In the genomic region with DNA sequence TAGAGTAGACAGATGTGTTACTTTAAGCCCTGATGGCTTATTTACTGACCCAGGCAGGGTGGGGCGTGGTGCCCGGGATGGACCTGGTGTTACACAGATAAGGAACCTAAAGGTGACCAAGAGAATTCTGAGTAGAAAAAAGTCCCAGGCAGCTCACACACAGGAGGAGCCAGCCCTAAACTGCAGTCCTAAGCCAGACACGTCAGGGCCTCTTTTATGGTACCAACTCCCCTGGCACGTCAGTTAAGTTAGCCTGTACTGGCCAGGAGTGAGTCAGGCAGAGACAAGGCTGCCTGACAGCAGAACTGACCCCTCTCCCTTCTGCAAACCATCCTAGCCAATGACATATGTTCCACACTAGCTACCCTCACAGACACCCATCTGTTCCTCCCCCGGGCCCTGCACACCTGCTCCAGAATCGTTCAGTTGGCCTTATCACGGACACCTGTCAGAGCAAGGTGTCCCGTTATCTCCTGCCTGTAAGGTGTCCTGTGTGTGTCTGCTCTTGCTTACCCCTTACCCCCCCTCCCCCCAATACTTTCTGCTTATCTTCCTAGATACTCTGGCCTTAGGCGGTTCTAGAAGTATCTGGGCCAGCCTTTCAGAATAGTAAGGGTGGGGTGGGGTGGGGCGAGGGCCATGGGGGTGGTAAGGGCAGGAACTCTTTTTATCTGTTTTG, we compare ENCODE assay signal across 9 mouse cellular contexts.
A peak's percentile ranks its signal among the peaks of the same experiment; 100 is the strongest.
DNase-seq lines count a peak whose midpoint lies in the region; ATAC-seq and TF ChIP-seq lines count a peak whose summit lies in the region.
"Had no signal": no experiment of that assay in that cellular context is flagged by ENCODE, and none has a peak within 500 bp of the region (broad histone marks: within the 10 kb centered on the region; RNA-seq: fewer than 3 reads in every experiment).

No protein-coding gene starts in this region.

- ATAC-seq in forebrain, postnatal 0 days: no peak
- peak; percentile 85 for ATAC-seq in liver, embryonic 12.5 days

- peaks cover 24% of the 10 kb centered on the region for H3K36me3 ChIP-seq in forebrain, embryonic 10.5 days (replicated peaks)
- H3K36me3 ChIP-seq in forebrain, postnatal 0 days (ENCODE audit: insufficient read depth): peaks cover under 1% of the 10 kb centered on the region; the same call in 1 of the 2 replicates
- H3K36me3 ChIP-seq in liver, embryonic 12.5 days: peaks cover 49% of the 10 kb centered on the region

- no peaks in the 10 kb centered on the region for H3K27me3 ChIP-seq in forebrain, embryonic 10.5 days (ENCODE audit: poor library complexity, severe bottlenecking)
- no peaks in the 10 kb centered on the region for H3K27me3 ChIP-seq in forebrain, postnatal 0 days (ENCODE audit: insufficient read depth, low read length)
- H3K27me3 ChIP-seq in liver, embryonic 12.5 days (replicated peaks): no peaks in the 10 kb centered on the region

- H3K27ac ChIP-seq in forebrain, embryonic 10.5 days: peak overlapping the region; percentile 80
- H3K27ac ChIP-seq in forebrain, postnatal 0 days (ENCODE audit: low read depth, low read length): no peak overlapping the region
- H3K27ac ChIP-seq in liver, embryonic 12.5 days: peak overlapping the region; percentile 100

- H3K4me3 ChIP-seq in forebrain, embryonic 10.5 days: no peak overlapping the region
- no peak overlapping the region for H3K4me3 ChIP-seq in forebrain, postnatal 0 days (ENCODE audit: low read depth, low read length)
- H3K4me3 ChIP-seq in liver, embryonic 12.5 days: peak overlapping the region; percentile 25

- H3K4me2 ChIP-seq in forebrain, postnatal 0 days (ENCODE audit: low read depth): no peak overlapping the region
- H3K4me2 ChIP-seq in liver, embryonic 12.5 days: peak overlapping the region; percentile 69

- H3K9ac ChIP-seq in forebrain, postnatal 0 days: no peak overlapping the region
- peak overlapping the region; percentile 84 for H3K9ac ChIP-seq in liver, embryonic 12.5 days

- no peak for TF ChIP-seq CTCF in forebrain, postnatal 0 days (IDR thresholded peaks at IDR 0.05; ENCODE audit: low read depth)

- no peaks in the 10 kb centered on the region for H3K9me3 ChIP-seq in forebrain, embryonic 10.5 days
- no peaks in the 10 kb centered on the region for H3K9me3 ChIP-seq in forebrain, postnatal 0 days (ENCODE audit: low read length)
- H3K9me3 ChIP-seq in liver, embryonic 12.5 days (replicated peaks): no peaks in the 10 kb centered on the region

- 70% methylated on average over 10 of the region's 10 CpGs for WGBS in forebrain, embryonic 10.5 days
- WGBS in forebrain, postnatal 0 days: 60% methylated on average over 10 of the region's 10 CpGs
- WGBS in liver, embryonic 12.5 days (ENCODE audit: insufficient replicate concordance): 9% methylated on average over 10 of the region's 10 CpGs

- H3K4me1 ChIP-seq in forebrain, embryonic 10.5 days: peaks cover 54% of the 10 kb centered on the region
- peaks cover 9% of the 10 kb centered on the region for H3K4me1 ChIP-seq in forebrain, postnatal 0 days (ENCODE audit: insufficient read depth)
- peaks cover 100% of the 10 kb centered on the region for H3K4me1 ChIP-seq in liver, embryonic 12.5 days

- no peak for DNase-seq in forebrain, embryonic 10.5 days (ENCODE audit: extremely low spot score, low spot score)
- no peak for DNase-seq in forebrain, postnatal 0 days
- peak; percentile 40 for DNase-seq in thymus, postnatal 14 days
- no peak for DNase-seq in thymus, adult 18-20 months
- DNase-seq in right cerebral cortex, postnatal 36 days (ENCODE audit: low spot score in 2 of 2): no peak
- no peak for DNase-seq in left cerebral cortex, adult 11 months (ENCODE audit: low spot score)
- no peak for DNase-seq in kidney, adult 11 months
- DNase-seq: gastrocnemius, postnatal 10 days had no signal
